In genomic region chr13:21363719-21364118, GRCm38 (mm10) we compare ENCODE assay signal across 9 mouse cellular contexts. TPM values are rescaled to one million over a fixed set of nuclear protein-coding genes. Genes with fewer than 3 reads are reported as not detected.
DNase-seq lines count a peak whose midpoint lies in the region; ATAC-seq and TF ChIP-seq lines count a peak whose summit lies in the region.
"Had no signal": no experiment of that assay in that cellular context is flagged by ENCODE, and none has a peak within 500 bp of the region (broad histone marks: within the 10 kb centered on the region; RNA-seq: fewer than 3 reads in every experiment).

No protein-coding gene starts in this region.

- TF ChIP-seq CTCF in ES-Bruce4 (IDR thresholded peaks at IDR 0.05; ENCODE audit: low read depth, low read length): no peak

- H3K4me3 ChIP-seq in ES-Bruce4 (ENCODE audit: low read depth, low read length): peak overlapping the region; percentile 4; the same call in 1 of the 2 replicates
- peak overlapping the region; percentile 84 for H3K4me3 ChIP-seq in forebrain, embryonic 10.5 days
- H3K4me3 ChIP-seq in limb, embryonic 14.5 days (replicated peaks; ENCODE audit: low read length): peak overlapping the region; percentile 72
- H3K4me3 ChIP-seq in stomach, embryonic 16.5 days (replicated peaks; ENCODE audit: low read length): peak overlapping the region; percentile 79

- H3K27ac ChIP-seq in ES-Bruce4 (ENCODE audit: insufficient read depth, low read length): no peak overlapping the region
- no peak overlapping the region for H3K27ac ChIP-seq in forebrain, embryonic 10.5 days
- no peak overlapping the region for H3K27ac ChIP-seq in limb, embryonic 14.5 days (replicated peaks; ENCODE audit: low read depth, low read length)
- H3K27ac ChIP-seq in stomach, embryonic 16.5 days (ENCODE audit: low read length): no peak overlapping the region

- H3K9me3 ChIP-seq in ES-Bruce4 (replicated peaks; ENCODE audit: control insufficient read depth, insufficient read depth, low read length, poor library complexity, severe bottlenecking): peaks cover 3% of the 10 kb centered on the region; the same call in 1 of the 2 replicates
- H3K9me3 ChIP-seq in forebrain, embryonic 10.5 days: no peaks in the 10 kb centered on the region
- H3K9me3 ChIP-seq in limb, embryonic 14.5 days (ENCODE audit: control insufficient read depth, low read length): no peaks in the 10 kb centered on the region
- no peaks in the 10 kb centered on the region for H3K9me3 ChIP-seq in stomach, embryonic 16.5 days (replicated peaks; ENCODE audit: control insufficient read depth, low read length)

- WGBS in forebrain, embryonic 10.5 days: 67% methylated on average over 12 of the region's 12 CpGs
- 73% methylated on average over 12 of the region's 12 CpGs for WGBS in limb, embryonic 14.5 days
- 64% methylated on average over 12 of the region's 12 CpGs for WGBS in stomach, embryonic 16.5 days

- ATAC-seq in limb, embryonic 14.5 days (ENCODE audit: low FRiP score, low read depth): no peak
- ATAC-seq in stomach, embryonic 16.5 days (ENCODE audit: insufficient read depth, low FRiP score): no peak

- intact Hi-C loops in heart, postnatal 14 days (cut with DNase I): loop anchor here (2.0 to 5.0 kb wide), 4 partner anchors 39 to 349 kb away; partner anchors contain the start of genes Zkscan3, Zkscan8 and Zscan26
- intact Hi-C loops in left cerebral cortex, postnatal 25 days (cut with DNase I): loop anchor here (2.0 kb wide), 3 partner anchors 39 to 167 kb away; partner anchors contain the start of genes Zkscan3, Zkscan8 and Zscan26

- no peaks in the 10 kb centered on the region for H3K4me1 ChIP-seq in ES-Bruce4 (ENCODE audit: control insufficient read depth, insufficient read depth, low read length)
- peaks cover 22% of the 10 kb centered on the region for H3K4me1 ChIP-seq in forebrain, embryonic 10.5 days
- H3K4me1 ChIP-seq in limb, embryonic 14.5 days (ENCODE audit: control insufficient read depth, insufficient read depth, low read length): peaks cover 6% of the 10 kb centered on the region; the same call in 1 of the 2 replicates
- H3K4me1 ChIP-seq in stomach, embryonic 16.5 days (ENCODE audit: control insufficient read depth, insufficient read depth, low read length): peaks cover 11% of the 10 kb centered on the region

- peak overlapping the region; percentile 61 for H3K4me2 ChIP-seq in limb, embryonic 14.5 days (replicated peaks; ENCODE audit: low read depth, low read length, severe bottlenecking)
- H3K4me2 ChIP-seq in stomach, embryonic 16.5 days (ENCODE audit: low read depth, low read length): peak overlapping the region; percentile 75

- TF ChIP-seq POLR2A in ES-Bruce4 (IDR thresholded peaks at IDR 0.05; ENCODE audit: insufficient read depth, low read length): no peak
- no peak for TF ChIP-seq POLR2A in limb, embryonic 14.5 days (IDR thresholded peaks at IDR 0.05; ENCODE audit: borderline replicate concordance, extremely low read depth, insufficient read depth, insufficient read length)

- no peaks in the 10 kb centered on the region for H3K27me3 ChIP-seq in ES-Bruce4 (ENCODE audit: control insufficient read depth, insufficient read depth, low read length, poor library complexity, severe bottlenecking)
- H3K27me3 ChIP-seq in forebrain, embryonic 10.5 days (ENCODE audit: poor library complexity, severe bottlenecking): no peaks in the 10 kb centered on the region
- no peaks in the 10 kb centered on the region for H3K27me3 ChIP-seq in limb, embryonic 14.5 days (ENCODE audit: control insufficient read depth, insufficient read depth, low read length)
- H3K27me3 ChIP-seq in stomach, embryonic 16.5 days (ENCODE audit: control insufficient read depth, insufficient read depth, low read length): no peaks in the 10 kb centered on the region

- peaks cover 12% of the 10 kb centered on the region for H3K36me3 ChIP-seq in ES-Bruce4 (ENCODE audit: control insufficient read depth, insufficient read depth, low read length, poor library complexity, severe bottlenecking)
- peaks cover 38% of the 10 kb centered on the region for H3K36me3 ChIP-seq in forebrain, embryonic 10.5 days (replicated peaks)
- H3K36me3 ChIP-seq in limb, embryonic 14.5 days (ENCODE audit: control insufficient read depth, insufficient read depth, low read length): peaks cover 19% of the 10 kb centered on the region
- H3K36me3 ChIP-seq in stomach, embryonic 16.5 days (ENCODE audit: control insufficient read depth, insufficient read depth, low read length): no peaks in the 10 kb centered on the region

- no peak overlapping the region for H3K9ac ChIP-seq in ES-Bruce4 (ENCODE audit: low read depth, poor library complexity, severe bottlenecking)
- peak overlapping the region; percentile 86; the same call in 1 of the 2 replicates for H3K9ac ChIP-seq in limb, embryonic 14.5 days (ENCODE audit: low read depth, low read length, severe bottlenecking)
- H3K9ac ChIP-seq in stomach, embryonic 16.5 days (ENCODE audit: low read length): peak overlapping the region; percentile 62

- DNase-seq in heart, adult 11 months: peak; percentile 86
- no peak for DNase-seq in heart, postnatal 14 days
- DNase-seq in forebrain, embryonic 10.5 days (ENCODE audit: extremely low spot score, low spot score): peak; percentile 15
- no peak for DNase-seq in limb, embryonic 14.5 days (ENCODE audit: low spot score)
- no peak for DNase-seq in spleen, adult 12 weeks (ENCODE audit: low spot score)
- no peak for DNase-seq in left cerebral cortex, postnatal 25 days (ENCODE audit: low spot score in 2 of 2)

- TF ChIP-seq EP300 in ES-Bruce4 (IDR thresholded peaks at IDR 0.05; ENCODE audit: insufficient read depth, low read depth, low read length): no peak

RNA-seq across cellular contexts. Expression of gene Zscan12, which starts 1.1 kb away (rescaled TPM):
- total RNA-seq in heart, postnatal 14 days (2021): 1 to 10 TPM; 4.6 to 4.9 TPM
- 15.6 and 17.9 TPM in 2 replicates for polyA plus RNA-seq in ES-Bruce4 (2011; ENCODE audit: insufficient read depth, insufficient read length, low read depth, missing spikeins)
- 18.9 and 21.8 TPM in 2 replicates for polyA plus RNA-seq in forebrain, embryonic 10.5 days (2016; fragmentation: Nextera tagmentation; extraction: Ambion mirVana)
- 7.0 and 9.7 TPM in 2 replicates for polyA plus RNA-seq in limb, embryonic 14.5 days (2012; rRNA removed)
- polyA plus RNA-seq in limb, embryonic 14.5 days (2014; fragmentation: Nextera tagmentation; extraction: Ambion mirVana): 11.2 and 11.4 TPM in 2 replicates
- polyA plus RNA-seq in stomach, embryonic 16.5 days (2015; fragmentation: Nextera tagmentation; extraction: Ambion mirVana): 8.6 and 9.6 TPM in 2 replicates
- total RNA-seq in left cerebral cortex, postnatal 25 days (2021): 1 to 10 TPM; 7.5 to 7.9 TPM

RNA-seq across cellular contexts. Expression of gene Olfr1367, which starts 17.0 kb away (rescaled TPM):
- not detected for total RNA-seq in heart, postnatal 14 days (2021)
- polyA plus RNA-seq in ES-Bruce4 (2011; ENCODE audit: insufficient read depth, insufficient read length, low read depth, missing spikeins): not detected in 2 replicates
- not detected in 2 replicates for polyA plus RNA-seq in forebrain, embryonic 10.5 days (2016; fragmentation: Nextera tagmentation; extraction: Ambion mirVana)
- polyA plus RNA-seq in limb, embryonic 14.5 days (2012; rRNA removed): not detected in 2 replicates
- not detected in 2 replicates for polyA plus RNA-seq in limb, embryonic 14.5 days (2014; fragmentation: Nextera tagmentation; extraction: Ambion mirVana)
- polyA plus RNA-seq in stomach, embryonic 16.5 days (2015; fragmentation: Nextera tagmentation; extraction: Ambion mirVana): not detected in 2 replicates
- not detected for total RNA-seq in left cerebral cortex, postnatal 25 days (2021)
- total RNA-seq: left cerebral cortex, postnatal 10 days had no signal

RNA-seq across cellular contexts. Expression of gene Zkscan3, which starts 38.8 kb away (rescaled TPM):
- total RNA-seq in heart, postnatal 14 days (2021): 10 to 100 TPM; 34.3 to 38.2 TPM
- 38.5 and 40.1 TPM in 2 replicates for polyA plus RNA-seq in ES-Bruce4 (2011; ENCODE audit: insufficient read depth, insufficient read length, low read depth, missing spikeins)
- polyA plus RNA-seq in forebrain, embryonic 10.5 days (2016; fragmentation: Nextera tagmentation; extraction: Ambion mirVana): 84.9 and 87.6 TPM in 2 replicates
- polyA plus RNA-seq in limb, embryonic 14.5 days (2012; rRNA removed): 71.0 and 81.2 TPM in 2 replicates
- 74.6 and 82.0 TPM in 2 replicates for polyA plus RNA-seq in limb, embryonic 14.5 days (2014; fragmentation: Nextera tagmentation; extraction: Ambion mirVana)
- polyA plus RNA-seq in stomach, embryonic 16.5 days (2015; fragmentation: Nextera tagmentation; extraction: Ambion mirVana): 66.8 and 73.7 TPM in 2 replicates
- total RNA-seq in left cerebral cortex, postnatal 25 days (2021): 10 to 100 TPM; 37.2 to 44.5 TPM

RNA-seq across cellular contexts. Expression of gene Gpx6, which starts 51.8 kb away (rescaled TPM):
- total RNA-seq in heart, postnatal 14 days (2021): not detected
- 1.2 and 2.2 TPM in 2 replicates for polyA plus RNA-seq in ES-Bruce4 (2011; ENCODE audit: insufficient read depth, insufficient read length, low read depth, missing spikeins)
- polyA plus RNA-seq in forebrain, embryonic 10.5 days (2016; fragmentation: Nextera tagmentation; extraction: Ambion mirVana): 0.15 and 0.21 TPM in 2 replicates
- polyA plus RNA-seq in limb, embryonic 14.5 days (2012; rRNA removed): 0.19 and 0.27 TPM in 2 replicates
- polyA plus RNA-seq in limb, embryonic 14.5 days (2014; fragmentation: Nextera tagmentation; extraction: Ambion mirVana): 0.35 and 0.63 TPM in 2 replicates
- polyA plus RNA-seq in stomach, embryonic 16.5 days (2015; fragmentation: Nextera tagmentation; extraction: Ambion mirVana): not detected in 2 replicates
- total RNA-seq in left cerebral cortex, postnatal 25 days (2021): not detected
- total RNA-seq: left cerebral cortex, postnatal 10 days had no signal

Comparison
In these comparisons a context has a peak if more than half of its experiments do, and no peak if none do; other contexts are left out.
1. DNase-seq: peak in heart, adult 11 months (single experiment) and forebrain, embryonic 10.5 days (single experiment); none in heart, postnatal 14 days (0 of 2), limb, embryonic 14.5 days (single experiment), spleen, adult 12 weeks (single experiment) and left cerebral cortex, postnatal 25 days (0 of 2).
2. H3K4me3 ChIP-seq: peak in every context shown above with its lines; median percentile 84 in forebrain, embryonic 10.5 days; 79 in stomach, embryonic 16.5 days; 72 in limb, embryonic 14.5 days; 4 in ES-Bruce4.